Mouse (Mus musculus): ENCODE measurements at regions not wholly inside any gene's neighbourhood (a gene's known extent, or its start where the extent isn't known, plus 50 kb on each side); places are given as distances from the start of the nearest gene placed in this dataset.
A peak's percentile ranks its signal among the peaks of the same experiment; 100 is the strongest.

GRCm38 (mm10) chr5:43390997-43391396 is 124.3 kb upstream of the C1qtnf7 start:
- WGBS, result 13% methylated on average over 2 of the region's 2 CpGs
- no peak for TF ChIP-seq POLR2A (IDR thresholded peaks at IDR 0.05; ENCODE audit: extremely low read depth, insufficient read depth, low read length)
- TF ChIP-seq CTCF (IDR thresholded peaks at IDR 0.05; ENCODE audit: low read depth, low read length), result no peak

GRCm38 (mm10) chr5:43391412-43392029 is 123.8 kb upstream of the C1qtnf7 start:
- peak; percentile 61 for DNase-seq (ENCODE audit: extremely low read depth, low read depth, low spot score)
- Histone ChIP-seq H3K36me3 (ENCODE audit: control insufficient read depth, insufficient read depth, low read length) (no peaks in the 10 kb centered on the region), H3K4me1 (ENCODE audit: control insufficient read depth, insufficient read depth, low read length) (no peaks in the 10 kb centered on the region), H3K27ac (replicated peaks; ENCODE audit: insufficient read depth, low read depth, low read length) (no peak overlapping the region), H3K79me2 (ENCODE audit: control insufficient read depth, insufficient read depth, low read length) (no peaks in the 10 kb centered on the region), H3K4me3 (ENCODE audit: insufficient read depth, low read depth, low read length) (no peak overlapping the region), H3K9ac (ENCODE audit: low read depth, low read length) (no peak overlapping the region), H3K27me3 (ENCODE audit: control insufficient read depth, insufficient read depth, low read length) (no peaks in the 10 kb centered on the region)
- no peak for TF ChIP-seq POLR2A (IDR thresholded peaks at IDR 0.05; ENCODE audit: extremely low read depth, insufficient read depth, low read length)
- TF ChIP-seq CTCF (IDR thresholded peaks at IDR 0.05; ENCODE audit: low read depth, low read length), result peak; percentile 92
- WGBS, result 13% methylated on average over 3 of the region's 3 CpGs

More at GRCm38 (mm10) chr5:43390997-43391396, 124.3 kb upstream of the C1qtnf7 start:
- Histone ChIP-seq H3K36me3 (ENCODE audit: control insufficient read depth, insufficient read depth, low read length) (no peaks in the 10 kb centered on the region), H3K27ac (replicated peaks; ENCODE audit: insufficient read depth, low read depth, low read length) (no peak overlapping the region), H3K4me3 (ENCODE audit: insufficient read depth, low read depth, low read length) (no peak overlapping the region), H3K4me1 (ENCODE audit: control insufficient read depth, insufficient read depth, low read length) (no peaks in the 10 kb centered on the region), H3K79me2 (ENCODE audit: control insufficient read depth, insufficient read depth, low read length) (no peaks in the 10 kb centered on the region), H3K9ac (ENCODE audit: low read depth, low read length) (no peak overlapping the region), H3K27me3 (ENCODE audit: control insufficient read depth, insufficient read depth, low read length) (no peaks in the 10 kb centered on the region)
- DNase-seq (ENCODE audit: extremely low read depth, low read depth, low spot score), result no peak

DNA sequence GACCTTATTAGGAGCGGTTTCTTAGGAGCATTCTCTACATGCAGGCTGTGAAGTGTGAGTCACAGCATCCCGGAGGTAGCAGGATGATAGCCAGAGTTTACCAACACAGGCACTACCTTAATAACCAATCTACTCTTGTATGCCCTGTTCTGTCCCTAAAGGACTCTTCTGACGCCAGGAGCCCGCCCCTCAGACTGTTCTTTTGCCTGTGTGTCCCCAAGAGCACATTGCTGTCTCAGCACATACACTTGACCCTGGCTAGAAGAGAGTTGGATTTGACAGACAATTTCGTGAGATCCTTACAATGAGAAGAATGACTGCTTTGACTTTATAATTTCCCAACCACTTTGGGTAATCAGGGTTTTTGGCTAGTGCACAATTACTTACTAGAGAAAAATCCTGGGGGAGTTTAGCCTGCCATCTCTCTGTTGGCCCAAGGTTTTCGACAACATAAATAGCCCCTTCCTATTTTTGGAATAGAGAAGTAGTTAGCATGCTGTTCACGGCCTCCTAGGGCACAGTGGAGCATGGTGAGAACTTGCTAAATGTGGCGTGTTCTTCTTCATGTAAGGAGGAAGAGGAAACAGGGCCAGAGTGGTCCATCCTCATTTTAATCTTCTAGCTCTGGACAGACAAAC is 122.3 kb upstream of the C1qtnf7 start:
- H3K4me3 ChIP-seq (ENCODE audit: insufficient read depth, low read depth, low read length), result no peak overlapping the region
- no peak for DNase-seq (ENCODE audit: extremely low read depth, low read depth, low spot score)
- TF ChIP-seq CTCF (IDR thresholded peaks at IDR 0.05; ENCODE audit: low read depth, low read length), result no peak
- TF ChIP-seq POLR2A (IDR thresholded peaks at IDR 0.05; ENCODE audit: extremely low read depth, insufficient read depth, low read length), result no peak
- no peak overlapping the region for H3K27ac ChIP-seq (replicated peaks; ENCODE audit: insufficient read depth, low read depth, low read length)
- no peaks in the 10 kb centered on the region for H3K36me3 ChIP-seq (ENCODE audit: control insufficient read depth, insufficient read depth, low read length)
- WGBS, result 73% methylated on average over 8 of the region's 8 CpGs
- no peaks in the 10 kb centered on the region for H3K27me3 ChIP-seq (ENCODE audit: control insufficient read depth, insufficient read depth, low read length)
- no peak overlapping the region for H3K9ac ChIP-seq (ENCODE audit: low read depth, low read length)
- H3K79me2 ChIP-seq (ENCODE audit: control insufficient read depth, insufficient read depth, low read length), result no peaks in the 10 kb centered on the region
- no peaks in the 10 kb centered on the region for H3K4me1 ChIP-seq (ENCODE audit: control insufficient read depth, insufficient read depth, low read length)

DNA sequence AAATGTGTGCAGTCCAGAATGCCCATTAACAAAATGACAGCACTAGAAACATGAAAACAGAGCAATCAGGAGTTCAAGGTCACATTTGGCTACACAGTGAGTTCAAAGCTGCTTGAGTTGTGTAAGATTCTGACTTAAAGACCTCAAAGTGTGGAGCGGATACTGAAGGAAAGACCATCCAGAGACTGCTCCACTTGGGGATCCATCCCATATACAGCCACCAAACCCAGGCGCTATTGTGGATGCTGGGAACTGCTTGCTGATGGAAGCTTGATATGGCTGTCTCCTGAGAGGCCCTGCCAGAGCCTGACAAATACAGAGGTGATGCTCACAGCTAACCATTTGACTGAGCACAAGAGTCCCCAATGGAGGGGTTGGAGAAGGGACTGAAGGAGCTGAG is 98.1 kb upstream of the C1qtnf7 start:
- Histone ChIP-seq H3K79me2 (ENCODE audit: control insufficient read depth, insufficient read depth, low read length) (no peaks in the 10 kb centered on the region), H3K27ac (replicated peaks; ENCODE audit: insufficient read depth, low read depth, low read length) (no peak overlapping the region), H3K27me3 (ENCODE audit: control insufficient read depth, insufficient read depth, low read length) (no peaks in the 10 kb centered on the region), H3K9ac (ENCODE audit: low read depth, low read length) (no peak overlapping the region), H3K36me3 (ENCODE audit: control insufficient read depth, insufficient read depth, low read length) (no peaks in the 10 kb centered on the region), H3K4me1 (ENCODE audit: control insufficient read depth, insufficient read depth, low read length) (no peaks in the 10 kb centered on the region), H3K4me3 (ENCODE audit: insufficient read depth, low read depth, low read length) (no peak overlapping the region)
- TF ChIP-seq POLR2A (IDR thresholded peaks at IDR 0.05; ENCODE audit: extremely low read depth, insufficient read depth, low read length) (no peak), CTCF (IDR thresholded peaks at IDR 0.05; ENCODE audit: low read depth, low read length) (no peak)
- WGBS, result 94% methylated on average over 2 of the region's 2 CpGs
- no peak for DNase-seq (ENCODE audit: extremely low read depth, low read depth, low spot score)

DNA sequence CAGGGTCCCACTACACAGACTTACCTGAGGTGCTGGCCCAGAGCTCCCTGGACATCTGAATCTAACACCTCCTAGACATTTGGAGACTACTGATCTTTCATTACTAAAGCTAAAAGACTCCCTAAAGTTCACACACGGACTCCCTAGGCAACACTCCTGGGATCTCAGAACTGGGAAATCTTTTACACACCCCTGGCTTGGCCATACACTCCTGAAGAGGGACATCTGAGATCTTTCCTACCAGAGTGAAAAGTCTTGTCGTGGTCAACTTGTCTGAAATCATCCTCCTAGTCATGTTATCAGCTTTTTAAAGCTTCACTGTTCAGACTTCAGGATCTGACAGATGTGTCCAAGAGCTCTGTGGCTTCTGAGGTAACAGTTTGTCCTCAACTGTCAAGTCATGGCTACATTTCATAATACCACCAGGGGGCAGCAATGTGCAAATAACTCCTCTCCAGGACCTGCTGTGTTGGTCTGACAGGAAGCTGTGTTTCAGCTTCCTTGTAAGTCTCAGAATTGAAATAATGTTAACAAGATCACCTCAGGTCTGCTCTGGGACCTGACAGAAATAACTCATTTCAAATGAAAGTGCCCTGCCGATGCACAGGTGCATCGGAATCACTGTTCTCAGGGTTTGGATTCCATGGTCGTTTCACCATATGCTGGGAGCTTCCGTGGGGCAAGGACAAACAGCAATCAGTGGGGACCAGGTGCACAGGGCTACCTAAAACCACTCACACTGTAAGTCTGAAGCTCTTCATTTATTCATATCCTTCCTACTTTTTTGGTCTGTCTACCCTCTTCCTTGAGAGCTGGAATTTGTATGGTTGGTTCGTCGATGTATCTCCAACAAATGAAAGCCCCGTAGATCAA is 92.3 kb upstream of the C1qtnf7 start:
- DNase-seq (ENCODE audit: extremely low read depth, low read depth, low spot score), result peak; percentile 62
- H3K27me3 ChIP-seq (ENCODE audit: control insufficient read depth, insufficient read depth, low read length), result no peaks in the 10 kb centered on the region
- H3K36me3 ChIP-seq (ENCODE audit: control insufficient read depth, insufficient read depth, low read length), result no peaks in the 10 kb centered on the region
- H3K4me1 ChIP-seq (ENCODE audit: control insufficient read depth, insufficient read depth, low read length), result no peaks in the 10 kb centered on the region; the same call in 1 of the 2 replicates
- H3K79me2 ChIP-seq (ENCODE audit: control insufficient read depth, insufficient read depth, low read length), result no peaks in the 10 kb centered on the region
- H3K4me3 ChIP-seq (ENCODE audit: insufficient read depth, low read depth, low read length), result no peak overlapping the region
- H3K27ac ChIP-seq (replicated peaks; ENCODE audit: insufficient read depth, low read depth, low read length), result no peak overlapping the region
- no peak overlapping the region for H3K9ac ChIP-seq (ENCODE audit: low read depth, low read length)
- WGBS, result 73% methylated on average over 9 of the region's 9 CpGs
- TF ChIP-seq CTCF (IDR thresholded peaks at IDR 0.05; ENCODE audit: low read depth, low read length) (peak; percentile 34; the same call in 1 of the 2 replicates), POLR2A (IDR thresholded peaks at IDR 0.05; ENCODE audit: extremely low read depth, insufficient read depth, low read length) (no peak)
